Mouse (Mus musculus) thymus, adult 2 months (tissue): ENCODE measurements around the gene Cybb.

Experiments
- CTCF ChIP-seq: fragments of 200-500 bp; IDR thresholded peaks from 2 replicates; pipeline ENCODE4 v1.5.1; 2012; ENCODE audit warnings: mild to moderate bottlenecking, control low read depth, low read length, moderate library complexity, borderline replicate concordance; ENCODE audit not compliant: control insufficient read depth, poor library complexity, insufficient read depth; ENCODE audit errors: extremely low read depth
- POLR2A ChIP-seq: fragments of 200-500 bp; IDR thresholded peaks from 2 replicates; pipeline ENCODE4 v1.6.1; 2012; ENCODE audit warnings: mild to moderate bottlenecking, low read length, control low read depth, moderate library complexity; ENCODE audit not compliant: control insufficient read depth, poor library complexity, insufficient read depth; ENCODE audit errors: extremely low read depth

DNA sequence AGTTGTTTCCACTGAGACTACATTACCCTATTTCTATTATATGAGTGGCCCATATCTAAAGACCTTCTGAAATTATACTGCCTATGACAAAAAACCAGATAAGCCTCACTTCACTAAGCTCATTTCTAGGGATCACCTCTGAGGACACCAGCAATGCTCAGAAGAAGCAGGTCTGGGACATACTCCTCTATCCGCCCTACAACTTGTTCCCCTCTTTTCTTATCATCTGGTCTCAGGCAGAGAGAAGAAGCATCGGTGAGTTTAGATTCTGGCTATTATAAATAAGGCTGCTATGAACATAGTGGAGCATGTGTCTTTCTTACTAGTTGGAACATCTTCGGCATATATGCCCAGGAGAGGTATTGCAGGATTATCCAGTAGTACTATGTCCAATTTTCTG is 49.3 kb upstream of the Cybb start:
- no peak for TF ChIP-seq POLR2A
- no peak for TF ChIP-seq CTCF
